Mouse (Mus musculus): Measurements from ENCODE around the gene Ankrd63.

GRCm38 (mm10) chr2:118708472-118708871 lies 4.7 kb upstream of the Ankrd63 start:
- TF ChIP-seq GATA1 (IDR thresholded peaks at IDR 0.05; ENCODE audit: borderline replicate concordance, low read length) (no peak), FLI1 (IDR thresholded peaks at IDR 0.05; ENCODE audit: low read length) (no peak)
